Mouse (Mus musculus): ENCODE results near the gene Ldah.

GRCm38 (mm10) chr12:8275424-8275823, 67.5 kb downstream of the Ldah start:
- no peak for TF ChIP-seq TAL1 (IDR thresholded peaks at IDR 0.05; ENCODE audit: low read length)
- no peak for TF ChIP-seq GATA1 (IDR thresholded peaks at IDR 0.05; ENCODE audit: low read length)
